Mouse (Mus musculus) G1E (cell line): ENCODE results near the gene Gm13277. TPM values are rescaled to one million over a fixed set of nuclear protein-coding genes. Genes with fewer than 3 reads are reported as not detected.
"Not testable (repeated sequence)": the region's sequence is repeated elsewhere in the genome, so short reads cannot be mapped to it uniquely, and the experiment has no call there.

Source experiments
- ATAC-seq: 2 replicates; pipeline ENCODE4 v1.8.0; 2016; ENCODE audit warnings: mild to moderate bottlenecking; ENCODE audit not compliant: insufficient number of reproducible peaks, poor library complexity, low FRiP score, severe bottlenecking; ENCODE audit errors: extremely low read depth
- DNase-seq: peaks from one replicate; pipeline ENCODE4 v3.0.0; 2012; ENCODE audit warnings: low spot score
- H3K27me3 ChIP-seq: 2 replicates; pipeline ENCODE4 v1.6.1; 2012; ENCODE audit warnings: mild to moderate bottlenecking, low read length, inconsistent platforms; ENCODE audit not compliant: insufficient read depth
- H3K36me3 ChIP-seq: replicated peaks from 2 replicates; pipeline ENCODE3; 2012; ENCODE audit warnings: mild to moderate bottlenecking, inconsistent platforms
- H3K4me1 ChIP-seq: 2 replicates; pipeline ENCODE4 v1.6.1; 2012; ENCODE audit warnings: low read depth, low read length, inconsistent platforms, mixed read lengths; ENCODE audit not compliant: insufficient read depth
- H3K4me3 ChIP-seq: 2 replicates; pipeline ENCODE4 v1.5.1; 2012; ENCODE audit warnings: low read depth, mild to moderate bottlenecking, inconsistent platforms, low read length, moderate library complexity, mixed read lengths
- H3K9me3 ChIP-seq: replicated peaks from 2 replicates; pipeline ENCODE4 v1.6.1; 2012; ENCODE audit warnings: inconsistent platforms
- CTCF ChIP-seq: IDR thresholded peaks from 2 replicates; pipeline ENCODE4 v1.5.1; 2012; ENCODE audit warnings: low read depth, low read length, inconsistent platforms, mixed read lengths
- GATA1 ChIP-seq: IDR thresholded peaks from 2 replicates; pipeline ENCODE4 v1.6.1; 2012; ENCODE audit warnings: borderline replicate concordance, low read length, inconsistent platforms, mixed read lengths
- GATA2 ChIP-seq: IDR thresholded peaks from 2 replicates; pipeline ENCODE4 v1.6.1; 2012; ENCODE audit warnings: low read depth, low read length, inconsistent platforms, borderline replicate concordance
- POLR2AphosphoS5 ChIP-seq: IDR thresholded peaks from 2 replicates; pipeline ENCODE4 v1.6.1; 2012; ENCODE audit warnings: low read depth, low read length, inconsistent platforms; ENCODE audit not compliant: insufficient replicate concordance
- TAL1 ChIP-seq: conservative IDR thresholded peaks from 2 replicates; pipeline ENCODE4 v1.6.1; 2012; ENCODE audit warnings: low read depth, low read length, inconsistent platforms, mixed read lengths
- polyA plus RNA-seq: library from polyadenylated mRNA; stranded (reverse); fragments of >175 nt; gene quantifications from 2 replicates; pipeline ENCODE4 v1.2.3, GENCODE M21; 2012
- total RNA-seq, 2 experiments: library from RNA; stranded (forward) in 1 of 2; stranded (reverse) in 1 of 2; fragments of 200-1000 nt in 1 of 2; fragments of >200 nt in 1 of 2; fragmentation: Nextera tagmentation in 1 of 2; gene quantifications; 2 replicates each; pipeline ENCODE4 v1.2.3; 2014 to 2017

Gene Gm13277
- not detected in 2 replicates for total RNA-seq (2014; fragmentation: Nextera tagmentation)
- total RNA-seq (2017): not detected in 2 replicates
- not detected in 2 replicates for polyA plus RNA-seq

DNA sequence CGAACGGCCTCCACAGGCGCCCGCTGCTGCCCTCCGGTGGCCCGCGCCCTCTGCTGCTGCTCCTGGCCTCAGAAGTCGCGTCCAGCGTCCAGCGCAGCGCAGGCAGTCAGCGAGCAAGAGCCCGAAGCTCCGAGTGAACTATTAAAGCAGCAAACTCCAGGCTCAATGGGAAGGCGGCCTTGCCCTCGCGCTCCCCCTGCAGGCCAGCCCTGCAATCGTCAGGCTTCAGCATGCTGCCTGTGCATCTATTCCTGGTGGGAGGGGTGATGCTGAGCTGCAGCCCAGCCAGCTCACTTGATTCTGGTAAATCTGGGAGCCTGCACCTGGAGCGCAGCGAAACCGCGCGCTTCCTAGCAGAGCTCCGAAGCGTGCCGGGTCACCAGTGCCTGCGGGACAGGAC is at the start of gene Gm13277:
Gene Gm13277, plus strand, starts transcription at position 231 of the 400 bp plus-strand sequence.
- not testable (repeated sequence) for DNase-seq, ATAC-seq, H3K27me3 ChIP-seq, H3K4me1 ChIP-seq, H3K4me3 ChIP-seq, H3K36me3 ChIP-seq, H3K9me3 ChIP-seq

DNA sequence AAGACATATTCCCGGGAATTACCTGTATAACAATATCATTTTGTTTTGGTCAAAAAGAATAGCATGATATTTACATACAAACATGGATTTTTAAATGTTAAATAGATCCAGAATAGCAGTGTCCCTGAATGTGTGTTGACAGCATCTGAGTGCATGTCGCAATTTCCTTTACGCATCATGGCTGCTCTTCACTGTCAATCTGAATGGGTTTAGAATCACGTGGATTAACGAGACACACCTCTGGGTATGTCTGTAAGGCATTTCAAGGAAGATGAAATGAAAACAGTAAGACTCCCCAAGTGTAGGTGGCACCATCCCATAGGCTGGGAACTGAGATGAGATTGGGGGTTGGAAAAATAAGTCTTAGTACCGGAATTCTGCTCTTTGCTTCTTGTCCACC is 49.4 kb upstream of the Gm13277 start:
- H3K9me3 ChIP-seq: no peaks in the 10 kb centered on the region
- H3K36me3 ChIP-seq: no peaks in the 10 kb centered on the region
- TF ChIP-seq GATA1 (no peak), POLR2AphosphoS5 (no peak), TAL1 (no peak), CTCF (no peak), GATA2 (no peak)
- ATAC-seq (no peak), DNase-seq (no peak)
- H3K4me1 ChIP-seq: no peaks in the 10 kb centered on the region; the same call in 1 of the 2 replicates
- 0 out of 2 replicates have a peak, but pooled peaks cover 3% of the 10 kb centered on the region for H3K27me3 ChIP-seq
- no peak overlapping the region for H3K4me3 ChIP-seq

DNA sequence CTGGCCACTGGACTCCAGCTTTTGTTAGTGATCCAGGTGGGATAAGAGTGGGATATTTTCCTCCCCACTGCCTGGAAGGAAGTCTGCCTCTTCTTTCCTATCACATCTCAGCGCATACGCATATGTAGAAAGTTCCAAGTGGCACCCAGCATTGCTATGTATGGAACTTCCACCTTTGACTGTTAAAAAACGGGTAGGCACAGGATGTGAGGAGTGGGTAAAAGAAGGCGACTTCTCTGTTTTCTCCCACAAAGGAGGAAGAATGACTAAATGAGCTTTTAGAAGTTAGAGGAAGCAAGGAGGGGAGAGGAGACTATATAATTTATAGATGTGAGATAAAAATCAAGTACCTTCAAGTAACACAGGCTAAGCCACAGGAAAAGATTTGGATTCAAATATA is 47.0 kb upstream of the Gm13277 start:
- Histone ChIP-seq H3K4me3 (no peak overlapping the region), H3K9me3 (no peaks in the 10 kb centered on the region), H3K36me3 (no peaks in the 10 kb centered on the region), H3K27me3 (peaks cover 6% of the 10 kb centered on the region; the same call in 1 of the 2 replicates), H3K4me1 (no peaks in the 10 kb centered on the region; the same call in 1 of the 2 replicates)
- ATAC-seq: no peak
- TF ChIP-seq POLR2AphosphoS5 (no peak), TAL1 (no peak), GATA1 (no peak), CTCF (no peak), GATA2 (no peak)
- DNase-seq: no peak

DNA sequence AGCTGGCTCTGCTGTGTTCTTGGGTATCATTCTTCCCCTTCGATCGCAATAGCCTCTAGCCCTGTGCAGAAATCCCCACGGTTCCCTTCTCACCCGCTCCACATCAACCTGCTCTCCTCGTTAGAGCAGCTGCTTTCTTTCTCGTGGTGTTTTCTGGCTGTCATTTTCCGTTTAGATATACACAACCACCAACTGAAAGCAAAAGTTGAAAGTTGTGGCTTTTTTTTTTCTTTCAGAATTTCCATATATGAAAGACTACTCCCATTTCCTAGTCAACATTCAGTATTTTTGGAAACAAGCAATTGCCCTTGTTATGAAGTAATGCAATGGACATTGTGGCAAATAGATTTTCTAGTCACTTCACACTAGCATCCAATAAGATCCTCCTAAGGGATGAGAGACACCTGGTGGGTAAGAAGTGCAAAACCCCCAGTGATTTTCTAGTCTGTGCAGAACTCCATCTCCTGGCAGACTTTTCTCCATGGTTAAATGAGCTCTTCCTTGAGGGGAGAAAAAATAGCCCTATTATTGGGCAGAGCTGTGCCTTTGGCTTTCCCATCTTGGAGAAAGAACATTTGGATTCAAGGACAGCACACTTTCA is 45.6 kb upstream of the Gm13277 start:
- H3K4me3 ChIP-seq: no peak overlapping the region
- H3K36me3 ChIP-seq: no peaks in the 10 kb centered on the region
- no peaks in the 10 kb centered on the region for H3K9me3 ChIP-seq
- H3K4me1 ChIP-seq: no peaks in the 10 kb centered on the region; the same call in 1 of the 2 replicates
- peaks cover 6% of the 10 kb centered on the region; the same call in 1 of the 2 replicates for H3K27me3 ChIP-seq
- ATAC-seq: no peak
- TF ChIP-seq GATA1: no peak
- no peak for TF ChIP-seq POLR2AphosphoS5
- TF ChIP-seq CTCF: no peak
- no peak for TF ChIP-seq TAL1
- no peak for TF ChIP-seq GATA2
- DNase-seq: no peak

DNA sequence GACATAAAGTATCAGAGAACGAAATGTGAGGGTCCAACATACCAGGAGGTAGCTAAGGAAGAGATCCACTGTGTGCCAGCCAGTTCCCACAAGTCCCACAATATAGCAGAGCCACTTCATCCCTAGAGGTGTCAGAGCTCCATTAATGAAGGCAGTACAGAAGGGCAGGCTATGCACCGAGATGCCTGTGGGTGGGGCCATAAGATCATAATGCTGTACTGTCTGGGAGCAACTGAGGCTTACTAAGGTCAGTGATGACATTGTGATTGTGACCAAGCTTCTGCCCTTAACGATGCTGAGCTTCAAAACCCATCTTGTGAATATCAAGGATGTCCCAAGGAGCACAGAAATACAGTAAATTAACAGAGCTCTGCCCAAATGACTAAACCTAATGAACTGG is 44.2 kb upstream of the Gm13277 start:
- Histone ChIP-seq H3K9me3 (no peaks in the 10 kb centered on the region), H3K36me3 (no peaks in the 10 kb centered on the region), H3K4me1 (no peaks in the 10 kb centered on the region; the same call in 1 of the 2 replicates), H3K27me3 (peaks cover 6% of the 10 kb centered on the region; the same call in 1 of the 2 replicates), H3K4me3 (no peak overlapping the region)
- TF ChIP-seq GATA2 (no peak), CTCF (no peak), TAL1 (no peak), GATA1 (no peak), POLR2AphosphoS5 (no peak)
- no peak for ATAC-seq
- DNase-seq: no peak

DNA sequence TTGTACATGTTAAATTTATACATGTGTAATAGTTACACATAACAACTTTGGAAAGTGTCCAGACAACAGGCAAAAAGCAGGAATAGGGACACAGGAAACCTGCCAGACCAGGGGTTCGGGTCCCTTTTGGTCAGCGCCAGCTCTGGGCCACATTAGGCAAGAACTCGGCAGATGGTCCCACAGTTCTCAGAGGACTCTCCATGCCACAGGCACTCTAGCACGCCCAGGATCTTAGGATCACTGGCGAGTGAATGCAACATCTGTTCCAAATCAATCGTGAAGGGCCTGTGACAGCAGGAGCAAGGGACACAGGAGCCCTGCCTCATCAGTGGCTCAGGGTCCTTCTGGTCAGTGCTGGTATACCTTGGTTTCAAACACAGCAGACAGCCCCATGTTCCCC is 38.5 kb upstream of the Gm13277 start:
- no peaks in the 10 kb centered on the region for H3K4me1 ChIP-seq
- no peaks in the 10 kb centered on the region for H3K36me3 ChIP-seq
- no peak for DNase-seq
- H3K9me3 ChIP-seq: no peaks in the 10 kb centered on the region
- no peak for ATAC-seq
- H3K4me3 ChIP-seq: no peak overlapping the region
- no peaks in the 10 kb centered on the region; the same call in 1 of the 2 replicates for H3K27me3 ChIP-seq
- TF ChIP-seq CTCF: no peak
- TF ChIP-seq GATA1: no peak
- no peak for TF ChIP-seq TAL1
- no peak for TF ChIP-seq GATA2
- TF ChIP-seq POLR2AphosphoS5: no peak

DNA sequence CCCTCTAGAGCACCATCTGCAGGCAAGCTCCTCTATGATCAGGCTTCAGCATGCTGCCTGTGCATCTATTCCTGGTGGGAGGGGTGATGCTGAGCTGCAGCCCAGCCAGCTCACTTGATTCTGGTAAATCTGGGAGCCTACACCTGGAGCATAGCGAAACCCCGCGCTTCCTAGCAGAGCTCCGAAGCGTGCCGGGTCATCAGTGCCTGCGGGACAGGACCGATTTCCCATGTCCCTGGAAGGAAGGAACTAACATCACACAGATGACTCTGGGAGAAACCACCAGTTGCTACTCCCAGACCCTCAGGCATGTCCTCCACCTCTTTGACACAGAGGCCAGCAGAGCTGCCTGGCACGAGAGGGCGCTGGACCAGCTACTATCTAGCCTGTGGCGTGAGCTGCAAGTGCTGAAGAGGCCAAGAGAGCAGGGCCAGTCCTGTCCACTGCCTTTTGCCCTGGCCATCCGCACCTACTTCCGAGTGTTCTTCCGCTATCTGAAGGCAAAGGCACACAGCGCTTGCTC is 33.6 kb upstream of the Gm13277 start, which contains the start of gene Gm13271:
Gene Gm13271, plus strand, starts transcription at position 51 of the 523 bp plus-strand sequence.
- DNase-seq, H3K36me3 ChIP-seq, H3K9me3 ChIP-seq, H3K4me3 ChIP-seq, H3K4me1 ChIP-seq, H3K27me3 ChIP-seq, ATAC-seq: not testable (repeated sequence)

DNA sequence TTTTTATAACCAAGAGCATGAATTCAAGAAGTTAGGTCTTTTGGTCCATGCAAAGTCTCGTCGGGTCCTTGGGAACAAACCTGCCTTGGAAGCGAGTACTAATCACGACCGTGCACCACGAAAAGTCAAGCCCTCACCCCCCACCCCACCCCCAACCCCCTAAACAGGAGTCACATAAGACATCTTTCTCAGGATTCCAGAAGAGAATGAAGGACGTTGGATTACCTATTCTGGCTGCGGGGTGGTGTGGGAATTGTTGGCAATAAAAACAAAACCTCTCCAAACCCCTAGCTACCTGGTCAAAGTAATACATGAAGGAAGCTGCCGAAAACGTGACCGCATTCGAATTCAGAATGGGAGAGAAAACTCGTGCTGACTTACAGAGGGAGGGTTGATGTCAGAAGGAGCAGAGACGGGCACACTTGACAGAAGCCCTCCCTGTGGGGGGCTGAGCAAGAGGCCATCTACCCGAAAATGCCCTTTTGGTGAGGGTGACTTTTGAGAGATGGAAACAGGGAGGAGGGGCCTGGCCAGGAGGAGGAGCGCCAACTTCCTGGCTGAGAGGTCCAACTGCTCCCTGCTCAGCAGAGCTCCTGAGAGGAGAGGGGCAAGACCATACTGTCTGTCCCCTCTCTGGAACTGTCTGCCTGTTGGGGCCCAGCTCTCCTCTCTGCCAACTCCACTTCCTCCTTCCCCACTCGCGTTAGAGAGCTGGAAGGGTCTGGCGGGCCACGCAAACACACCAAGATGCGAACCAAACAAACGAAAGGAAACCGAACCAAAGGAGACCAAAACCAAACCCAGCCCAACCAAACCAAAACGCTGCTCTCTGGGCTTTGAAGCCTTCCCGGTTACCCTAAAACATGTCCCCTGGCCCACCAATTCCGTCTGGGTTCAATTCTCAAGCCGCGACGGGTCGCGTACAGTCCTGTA is 31.6 kb upstream of the Gm13277 start:
- not testable (repeated sequence) for H3K27me3 ChIP-seq, DNase-seq, H3K9me3 ChIP-seq, ATAC-seq, H3K4me3 ChIP-seq, H3K4me1 ChIP-seq, H3K36me3 ChIP-seq

DNA sequence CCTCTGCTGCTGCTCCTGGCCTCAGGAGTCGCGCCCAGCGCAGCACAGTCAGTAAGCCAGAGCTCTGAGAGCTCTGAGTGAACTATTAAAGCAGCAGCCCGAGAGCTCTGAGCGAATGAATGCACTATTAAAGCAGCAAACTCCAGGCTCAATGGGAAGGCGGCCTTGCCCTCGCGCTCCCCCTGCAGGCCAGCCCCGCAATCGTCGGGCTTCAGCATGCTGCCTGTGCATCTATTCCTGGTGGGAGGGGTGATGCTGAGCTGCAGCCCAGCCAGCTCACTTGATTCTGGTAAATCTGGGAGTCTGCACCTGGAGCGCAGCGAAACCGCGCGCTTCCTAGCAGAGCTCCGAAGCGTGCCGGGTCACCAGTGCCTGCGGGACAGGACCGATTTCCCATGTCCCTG is 30.8 kb upstream of the Gm13277 start:
- ATAC-seq, H3K36me3 ChIP-seq, DNase-seq, H3K4me3 ChIP-seq, H3K9me3 ChIP-seq, H3K27me3 ChIP-seq, H3K4me1 ChIP-seq: not testable (repeated sequence)
